Mouse (Mus musculus) embryonic stem cell, embryonic (primary cell): ENCODE data around the gene Cldn22.
"Not testable (repeated sequence)": the region's sequence is repeated elsewhere in the genome, so short reads cannot be mapped to it uniquely, and the experiment has no call there.

Experiments
- CTCF ChIA-PET, 4 experiments: fragments of 300-600 bp in 2 of 4; fragments of 350-600 bp in 2 of 4; sonication (Branson Sonifier 250); formaldehyde crosslinking; loops; one replicate each; lab custom pipeline; 2022; ENCODE audit warnings: inconsistent platforms in 2 of 4; lab: Charles Lee
- POLR2A ChIA-PET, 4 experiments: fragments of 300-600 bp in 2 of 4; fragments of 350-600 bp in 2 of 4; sonication (Branson Sonifier 250); formaldehyde crosslinking; loops; one replicate each; lab custom pipeline; 2022; ENCODE audit warnings: antibody characterized with exemption in 4 of 4, inconsistent platforms in 1 of 4; lab: Charles Lee

Cldn22 gene

GRCm38 (mm10) chr8:47821843-47822242, 2.4 kb upstream of the Cldn22 start, which contains the start of gene Cldn24:
Gene Cldn24, plus strand, starts transcription at chr8:47822143.
- CTCF ChIA-PET: no interaction called here
- POLR2A ChIA-PET: interaction anchor here in 1 of 4 experiments (1.1 kb wide), 1 partner anchor 107 kb away, joined by 3 read pairs; the partner anchor contains the start of gene Cdkn2aip

GRCm38 (mm10) chr8:47822541-47822940, 1.7 kb upstream of the Cldn22 start:
- CTCF ChIA-PET: not testable (repeated sequence)
- POLR2A ChIA-PET: interaction anchor here in 1 of 4 experiments (1.2 kb wide), 1 partner anchor 79 kb away, joined by 3 read pairs; no protein-coding TSS in a partner anchor

GRCm38 (mm10) chr8:47823777-47824176, 505 bp upstream of the Cldn22 start:
- ChIA-PET CTCF (interaction anchor here in 2 of 4 experiments (0.7 to 1.7 kb wide), 2 partner anchors 19 to 270 kb away, joined by 5 to 7 read pairs; no protein-coding TSS in a partner anchor), POLR2A (interaction anchor here in 2 of 4 experiments (0.6 to 1.2 kb wide), 6 partner anchors 11 to 102 kb away, joined by 3 to 8 read pairs (median 3); no protein-coding TSS in a partner anchor)

GRCm38 (mm10) chr8:47825596-47825995, 1.3 kb downstream of the Cldn22 start:
- POLR2A ChIA-PET: interaction anchor here in 2 of 4 experiments (0.8 to 1.3 kb wide), 3 partner anchors 9 to 20 kb away, joined by 3 to 5 read pairs (median 3); no protein-coding TSS in a partner anchor
- CTCF ChIA-PET: interaction anchor here (0.7 to 1.0 kb wide), 4 partner anchors 18 to 191 kb away, joined by 3 read pairs; no protein-coding TSS in a partner anchor

GRCm38 (mm10) chr8:47826911-47827310, 2.6 kb downstream of the Cldn22 start:
- CTCF ChIA-PET: interaction anchor here in 2 of 4 experiments (1.0 to 1.1 kb wide), 2 partner anchors 84 kb away, joined by 3 read pairs; no protein-coding TSS in a partner anchor
- POLR2A ChIA-PET: interaction anchor here in 1 of 4 experiments (1.9 kb wide), 1 partner anchor 83 kb away, joined by 6 read pairs; no protein-coding TSS in a partner anchor

- ChIA-PET POLR2A (no interaction called here), CTCF (interaction anchor here in 1 of 4 experiments (1.6 kb wide), 1 partner anchor 10 kb away, joined by 4 read pairs; no protein-coding TSS in a partner anchor)
These were observed 8.3 kb downstream of the Cldn22 start for GRCm38 (mm10) chr8:47832616-47833015.

- POLR2A ChIA-PET: interaction anchor here in 3 of 4 experiments (0.5 to 2.2 kb wide), 6 partner anchors 9 to 168 kb away, joined by 3 to 7 read pairs (median 4); no protein-coding TSS in a partner anchor
- CTCF ChIA-PET: interaction anchor here in 3 of 4 experiments (0.6 to 1.6 kb wide), 5 partner anchors 9 to 1425 kb away, joined by 3 to 5 read pairs (median 3); no protein-coding TSS in a partner anchor
These were observed 9.7 kb downstream of the Cldn22 start for GRCm38 (mm10) chr8:47833944-47834343.

GRCm38 (mm10) chr8:47843063-47843462, 18.8 kb downstream of the Cldn22 start:
- CTCF ChIA-PET: interaction anchor here (0.6 to 3.0 kb wide), 30 partner anchors 9 to 174 kb away, joined by 3 to 23 read pairs (median 4); partner anchors contain the start of gene Cldn22 (in 1 of the 4)
- POLR2A ChIA-PET: interaction anchor here in 3 of 4 experiments (0.5 to 2.8 kb wide), 17 partner anchors 9 to 303 kb away, joined by 3 to 9 read pairs (median 3); partner anchors contain the start of genes Cdkn2aip (in 1 of the 3) and Cldn22 (in 1 of the 3)

GRCm38 (mm10) chr8:47843651-47844050, 19.4 kb downstream of the Cldn22 start:
- ChIA-PET CTCF (interaction anchor here (0.6 to 3.0 kb wide), 29 partner anchors 9 to 173 kb away, joined by 3 to 23 read pairs (median 5); partner anchors contain the start of gene Cldn22 (in 1 of the 4)), POLR2A (interaction anchor here in 3 of 4 experiments (0.6 to 2.8 kb wide), 15 partner anchors 8 to 144 kb away, joined by 3 to 9 read pairs (median 4); no protein-coding TSS in a partner anchor)

- ChIA-PET CTCF (interaction anchor here in 3 of 4 experiments (0.7 to 1.5 kb wide), 6 partner anchors 9 to 171 kb away, joined by 3 to 4 read pairs (median 3); no protein-coding TSS in a partner anchor), POLR2A (interaction anchor here in 3 of 4 experiments (0.5 to 1.6 kb wide), 9 partner anchors 12 to 134 kb away, joined by 3 to 7 read pairs (median 3); no protein-coding TSS in a partner anchor)
These were observed 21.7 kb downstream of the Cldn22 start for GRCm38 (mm10) chr8:47845956-47846355.

- CTCF ChIA-PET: interaction anchor here (0.6 to 1.5 kb wide), 4 partner anchors 104 to 174 kb away, joined by 3 to 4 read pairs (median 4); no protein-coding TSS in a partner anchor
- POLR2A ChIA-PET: no interaction called here
These were observed 22.9 kb downstream of the Cldn22 start for GRCm38 (mm10) chr8:47847161-47847560.

GRCm38 (mm10) chr8:47847931-47848330, 23.6 kb downstream of the Cldn22 start:
- CTCF ChIA-PET: interaction anchor here in 3 of 4 experiments (0.6 to 1.5 kb wide), 4 partner anchors 105 to 269 kb away, joined by 3 to 4 read pairs (median 4); no protein-coding TSS in a partner anchor
- POLR2A ChIA-PET: no interaction called here

- CTCF ChIA-PET: interaction anchor here (0.5 to 2.7 kb wide), 24 partner anchors 9 to 369 kb away, joined by 3 to 13 read pairs (median 3); no protein-coding TSS in a partner anchor
- POLR2A ChIA-PET: interaction anchor here in 2 of 4 experiments (0.6 to 2.1 kb wide), 6 partner anchors 16 to 137 kb away, joined by 3 to 6 read pairs (median 4); no protein-coding TSS in a partner anchor
These were observed 25.6 kb downstream of the Cldn22 start for GRCm38 (mm10) chr8:47849842-47850241.

GRCm38 (mm10) chr8:47851824-47852502, 27.7 kb downstream of the Cldn22 start:
- CTCF ChIA-PET: interaction anchor here (0.5 to 2.7 kb wide), 13 partner anchors 9 to 384 kb away, joined by 3 to 13 read pairs (median 4); no protein-coding TSS in a partner anchor
- POLR2A ChIA-PET: interaction anchor here in 2 of 4 experiments (0.5 to 2.1 kb wide), 4 partner anchors 9 to 24 kb away, joined by 4 to 6 read pairs (median 4); no protein-coding TSS in a partner anchor

GRCm38 (mm10) chr8:47852737-47853136, 28.5 kb downstream of the Cldn22 start:
- ChIA-PET CTCF (interaction anchor here (0.5 to 2.3 kb wide), 8 partner anchors 9 to 234 kb away, joined by 3 to 10 read pairs (median 4); no protein-coding TSS in a partner anchor), POLR2A (interaction anchor here in 2 of 4 experiments (0.6 to 2.0 kb wide), 5 partner anchors 9 to 122 kb away, joined by 4 to 6 read pairs (median 4); no protein-coding TSS in a partner anchor)

GRCm38 (mm10) chr8:47853356-47853755, 29.1 kb downstream of the Cldn22 start:
- ChIA-PET CTCF (interaction anchor here in 3 of 4 experiments (0.6 to 2.3 kb wide), 4 partner anchors 10 to 234 kb away, joined by 4 to 10 read pairs (median 4); no protein-coding TSS in a partner anchor), POLR2A (interaction anchor here in 2 of 4 experiments (0.6 to 1.7 kb wide), 4 partner anchors 10 to 139 kb away, joined by 3 to 7 read pairs (median 4); partner anchors contain the start of gene Cdkn2aip (in 1 of the 2))

- CTCF ChIA-PET: interaction anchor here in 3 of 4 experiments (1.0 to 2.0 kb wide), 6 partner anchors 10 to 116 kb away, joined by 3 to 7 read pairs (median 4); no protein-coding TSS in a partner anchor
- POLR2A ChIA-PET: interaction anchor here in 2 of 4 experiments (1.0 to 1.6 kb wide), 2 partner anchors 120 to 131 kb away, joined by 4 read pairs; partner anchors contain the start of gene Wwc2 (in 1 of the 2)
These were observed 35.0 kb downstream of the Cldn22 start for GRCm38 (mm10) chr8:47859259-47859658.
